Mouse (Mus musculus): ENCODE results near the gene Nup210l. TPM values are rescaled to one million over a fixed set of nuclear protein-coding genes. Genes with fewer than 3 reads are reported as not detected.

Nup210l gene
- polyA plus RNA-seq, 1 experiment from 2014 or later, result 0.35 TPM

GRCm38 (mm10) chr3:90215825-90216380 is 112.0 kb downstream of the Nup210l start:
- H3K36me3 ChIP-seq (ENCODE audit: control insufficient read depth, insufficient read depth, low read length), result peaks cover 12% of the 10 kb centered on the region; the same call in 1 of the 2 replicates
- H3K27ac ChIP-seq (ENCODE audit: low read depth, low read length), result no peak overlapping the region
- H3K4me3 ChIP-seq (ENCODE audit: low read depth, low read length), result no peak overlapping the region
- ATAC-seq (ENCODE audit: low read depth), result no peak
- H3K4me1 ChIP-seq (ENCODE audit: control insufficient read depth, insufficient read depth, low read length), result peaks cover 25% of the 10 kb centered on the region
- no peaks in the 10 kb centered on the region for H3K9me3 ChIP-seq (ENCODE audit: control insufficient read depth, low read length)
- no peak overlapping the region for H3K4me2 ChIP-seq (ENCODE audit: low read depth, low read length)
- H3K27me3 ChIP-seq (ENCODE audit: control insufficient read depth, insufficient read depth, low read length), result no peaks in the 10 kb centered on the region
- WGBS, result 43% methylated on average over 1 of the region's 1 CpGs
- no peak overlapping the region for H3K9ac ChIP-seq (replicated peaks; ENCODE audit: low read depth, low read length)

- Histone ChIP-seq H3K4me1 (ENCODE audit: control insufficient read depth, insufficient read depth, low read length) (peaks cover 7% of the 10 kb centered on the region; the same call in 1 of the 2 replicates), H3K4me2 (ENCODE audit: low read depth, low read length) (peak overlapping the region; percentile 52), H3K27me3 (ENCODE audit: control insufficient read depth, insufficient read depth, low read length) (no peaks in the 10 kb centered on the region), H3K4me3 (ENCODE audit: low read depth, low read length) (peak overlapping the region; percentile 27), H3K9ac (replicated peaks; ENCODE audit: low read depth, low read length) (no peak overlapping the region), H3K9me3 (ENCODE audit: control insufficient read depth, low read length) (no peaks in the 10 kb centered on the region), H3K36me3 (ENCODE audit: control insufficient read depth, insufficient read depth, low read length) (no peaks in the 10 kb centered on the region), H3K27ac (ENCODE audit: low read depth, low read length) (peak overlapping the region; percentile 44; the same call in 1 of the 2 replicates)
- ATAC-seq (ENCODE audit: low read depth), result peak; percentile 52
- 9% methylated on average over 6 of the region's 6 CpGs for WGBS
Measured at GRCm38 (mm10) chr3:90220088-90220487, 116.2 kb downstream of the Nup210l start.

DNA sequence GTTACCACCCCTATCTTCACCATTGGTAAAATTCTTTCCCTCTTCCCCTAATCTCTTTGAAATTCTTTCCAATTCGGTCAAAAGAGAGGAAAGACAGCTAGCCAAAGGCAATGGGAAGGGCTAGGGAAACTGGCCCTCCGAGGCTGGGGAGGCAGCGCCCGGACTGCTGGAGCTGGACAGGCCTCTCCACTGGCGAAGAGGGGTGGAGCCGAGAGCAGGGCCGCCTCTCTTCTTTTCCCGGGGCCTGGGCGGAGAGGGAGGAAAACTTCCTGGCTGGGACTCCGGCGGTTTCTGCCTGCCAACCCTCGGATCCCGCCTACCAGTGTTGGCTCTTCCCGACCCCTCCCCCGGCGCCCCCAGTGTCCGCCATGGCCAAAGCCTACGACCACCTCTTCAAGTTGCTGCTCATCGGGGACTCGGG is 116.6 kb downstream of the Nup210l start:
- Histone ChIP-seq H3K9ac (replicated peaks; ENCODE audit: low read depth, low read length) (peak overlapping the region; percentile 46), H3K4me1 (ENCODE audit: control insufficient read depth, insufficient read depth, low read length) (peaks cover 7% of the 10 kb centered on the region; the same call in 1 of the 2 replicates), H3K4me2 (ENCODE audit: low read depth, low read length) (peak overlapping the region; percentile 52), H3K4me3 (ENCODE audit: low read depth, low read length) (peak overlapping the region; percentile 27), H3K9me3 (ENCODE audit: control insufficient read depth, low read length) (no peaks in the 10 kb centered on the region), H3K27ac (ENCODE audit: low read depth, low read length) (peak overlapping the region; percentile 44; the same call in 1 of the 2 replicates), H3K36me3 (ENCODE audit: control insufficient read depth, insufficient read depth, low read length) (no peaks in the 10 kb centered on the region), H3K27me3 (ENCODE audit: control insufficient read depth, insufficient read depth, low read length) (no peaks in the 10 kb centered on the region)
- peak; percentile 69 for ATAC-seq (ENCODE audit: low read depth)
- WGBS, result 2% methylated on average over 18 of the region's 20 CpGs

- Histone ChIP-seq H3K36me3 (ENCODE audit: control insufficient read depth, insufficient read depth, low read length) (no peaks in the 10 kb centered on the region), H3K9ac (replicated peaks; ENCODE audit: low read depth, low read length) (peak overlapping the region; percentile 46; the same call in 1 of the 2 replicates), H3K27ac (ENCODE audit: low read depth, low read length) (no peak overlapping the region; the same call in 1 of the 2 replicates), H3K4me3 (ENCODE audit: low read depth, low read length) (peak overlapping the region; percentile 27), H3K4me1 (ENCODE audit: control insufficient read depth, insufficient read depth, low read length) (peaks cover 7% of the 10 kb centered on the region; the same call in 1 of the 2 replicates), H3K27me3 (ENCODE audit: control insufficient read depth, insufficient read depth, low read length) (no peaks in the 10 kb centered on the region), H3K4me2 (ENCODE audit: low read depth, low read length) (peak overlapping the region; percentile 52), H3K9me3 (ENCODE audit: control insufficient read depth, low read length) (no peaks in the 10 kb centered on the region)
- 30% methylated on average over 5 of the region's 5 CpGs for WGBS
- ATAC-seq (ENCODE audit: low read depth), result no peak
Measured at GRCm38 (mm10) chr3:90221123-90221522, 117.2 kb downstream of the Nup210l start.

DNA sequence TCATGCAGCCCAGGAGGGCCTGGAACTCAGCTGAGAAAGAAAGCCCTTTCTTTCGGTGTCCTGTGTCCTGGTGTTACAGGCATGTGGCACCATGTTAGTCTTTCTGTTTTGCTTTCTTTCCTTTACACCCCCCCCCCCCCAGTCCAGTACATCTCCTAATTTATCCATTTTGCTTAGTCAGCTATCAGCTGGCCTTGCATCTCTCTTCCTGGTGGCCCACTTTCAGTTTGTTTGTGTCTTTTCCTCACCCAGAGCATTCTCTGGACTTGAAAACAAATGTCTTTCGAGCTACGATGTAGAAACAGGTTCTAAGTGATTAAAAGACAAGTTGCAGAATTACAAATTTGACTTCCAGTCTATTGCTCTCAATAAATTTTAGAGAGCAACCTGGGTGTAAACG is 118.5 kb downstream of the Nup210l start:
- no peak overlapping the region for H3K27ac ChIP-seq (ENCODE audit: low read depth, low read length)

GRCm38 (mm10) chr3:90222941-90223340 is 119.0 kb downstream of the Nup210l start:
- 88% methylated on average over 3 of the region's 3 CpGs for WGBS

More for the DNA sequence above, 118.5 kb downstream of the Nup210l start:
- Histone ChIP-seq H3K9me3 (ENCODE audit: control insufficient read depth, low read length) (no peaks in the 10 kb centered on the region), H3K4me1 (ENCODE audit: control insufficient read depth, insufficient read depth, low read length) (peaks cover 7% of the 10 kb centered on the region; the same call in 1 of the 2 replicates), H3K4me2 (ENCODE audit: low read depth, low read length) (no peak overlapping the region), H3K4me3 (ENCODE audit: low read depth, low read length) (no peak overlapping the region), H3K9ac (replicated peaks; ENCODE audit: low read depth, low read length) (no peak overlapping the region), H3K36me3 (ENCODE audit: control insufficient read depth, insufficient read depth, low read length) (no peaks in the 10 kb centered on the region), H3K27me3 (ENCODE audit: control insufficient read depth, insufficient read depth, low read length) (no peaks in the 10 kb centered on the region)
- no peak for ATAC-seq (ENCODE audit: low read depth)
- WGBS, result 89% methylated on average over 4 of the region's 4 CpGs

GRCm38 (mm10) chr3:90224331-90224730 is 120.4 kb downstream of the Nup210l start:
- Histone ChIP-seq H3K27ac (ENCODE audit: low read depth, low read length) (no peak overlapping the region), H3K4me2 (ENCODE audit: low read depth, low read length) (no peak overlapping the region), H3K36me3 (ENCODE audit: control insufficient read depth, insufficient read depth, low read length) (no peaks in the 10 kb centered on the region), H3K4me3 (ENCODE audit: low read depth, low read length) (no peak overlapping the region), H3K9me3 (ENCODE audit: control insufficient read depth, low read length) (no peaks in the 10 kb centered on the region), H3K4me1 (ENCODE audit: control insufficient read depth, insufficient read depth, low read length) (peaks cover 7% of the 10 kb centered on the region; the same call in 1 of the 2 replicates), H3K27me3 (ENCODE audit: control insufficient read depth, insufficient read depth, low read length) (no peaks in the 10 kb centered on the region), H3K9ac (replicated peaks; ENCODE audit: low read depth, low read length) (no peak overlapping the region)
- WGBS, result 84% methylated on average over 10 of the region's 10 CpGs
- ATAC-seq (ENCODE audit: low read depth), result no peak

More at GRCm38 (mm10) chr3:90222941-90223340, 119.0 kb downstream of the Nup210l start:
- Histone ChIP-seq H3K4me3 (ENCODE audit: low read depth, low read length) (no peak overlapping the region), H3K27ac (ENCODE audit: low read depth, low read length) (no peak overlapping the region), H3K9me3 (ENCODE audit: control insufficient read depth, low read length) (no peaks in the 10 kb centered on the region), H3K27me3 (ENCODE audit: control insufficient read depth, insufficient read depth, low read length) (no peaks in the 10 kb centered on the region), H3K36me3 (ENCODE audit: control insufficient read depth, insufficient read depth, low read length) (no peaks in the 10 kb centered on the region), H3K9ac (replicated peaks; ENCODE audit: low read depth, low read length) (no peak overlapping the region), H3K4me2 (ENCODE audit: low read depth, low read length) (no peak overlapping the region), H3K4me1 (ENCODE audit: control insufficient read depth, insufficient read depth, low read length) (peaks cover 7% of the 10 kb centered on the region; the same call in 1 of the 2 replicates)
- no peak for ATAC-seq (ENCODE audit: low read depth)

DNA sequence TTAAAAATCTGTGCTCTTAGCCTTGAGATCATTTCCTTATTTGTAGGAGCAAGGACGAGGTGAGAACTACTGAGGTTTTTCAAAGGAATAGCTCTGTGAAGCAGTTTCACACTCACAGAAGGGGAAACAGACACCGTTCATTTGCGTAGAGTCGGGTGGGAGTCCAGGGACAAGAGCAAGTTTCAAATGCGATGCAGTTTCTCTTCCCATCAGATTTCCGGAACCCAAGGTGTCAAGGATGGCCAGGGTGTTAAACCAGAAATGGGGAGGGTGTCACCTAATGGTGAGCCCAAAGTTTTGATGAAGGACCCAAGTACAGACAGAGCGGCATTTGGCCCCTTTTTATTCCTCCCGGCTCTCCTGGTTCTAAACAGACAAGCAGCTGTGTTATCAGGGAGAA is 127.1 kb downstream of the Nup210l start:
- no peaks in the 10 kb centered on the region for H3K27me3 ChIP-seq (ENCODE audit: control insufficient read depth, insufficient read depth, low read length)
- 20% methylated on average over 8 of the region's 8 CpGs for WGBS
- H3K36me3 ChIP-seq (ENCODE audit: control insufficient read depth, insufficient read depth, low read length), result no peaks in the 10 kb centered on the region; the same call in 1 of the 2 replicates
- ATAC-seq (ENCODE audit: low read depth), result no peak
- peak overlapping the region; percentile 87 for H3K4me2 ChIP-seq (ENCODE audit: low read depth, low read length)
- H3K27ac ChIP-seq (ENCODE audit: low read depth, low read length), result no peak overlapping the region
- H3K9me3 ChIP-seq (ENCODE audit: control insufficient read depth, low read length), result no peaks in the 10 kb centered on the region
- H3K4me3 ChIP-seq (ENCODE audit: low read depth, low read length), result peak overlapping the region; percentile 77
- H3K4me1 ChIP-seq (ENCODE audit: control insufficient read depth, insufficient read depth, low read length), result no peaks in the 10 kb centered on the region; the same call in 1 of the 2 replicates
- 0 out of 2 replicates have a peak overlapping the region, but pooled peaks have one; percentile 81 for H3K9ac ChIP-seq (replicated peaks; ENCODE audit: low read depth, low read length)
